Mouse (Mus musculus): ENCODE measurements around the gene Lrrc40. TPM values are rescaled to one million over a fixed set of nuclear protein-coding genes. Genes with fewer than 3 reads are reported as not detected.

Lrrc40 gene
- total and polyA plus RNA-seq, 3 experiments, result 42.6 to 70.0 TPM; not detected in 1

- Histone ChIP-seq H3K79me2 (ENCODE audit: control insufficient read depth, insufficient read depth, low read length, poor library complexity) (no peaks in the 10 kb centered on the region; the same call in 1 of the 2 replicates), H3K36me3 (ENCODE audit: control insufficient read depth in 1 of 2, insufficient read depth in 2 of 2, low read length in 2 of 2) (peaks cover 0 to 2% of the 10 kb centered on the region in 2 experiments; a peak in 2 of 4 replicates), H3K9me3 (replicated peaks; ENCODE audit: insufficient read depth, low read length) (no peaks in the 10 kb centered on the region)
Observed at GRCm38 (mm10) chr3:158065256-158065655, 28.8 kb downstream of the Lrrc40 start.

GRCm38 (mm10) chr3:158067916-158068315 is 31.5 kb downstream of the Lrrc40 start:
- H3K27ac ChIP-seq (ENCODE audit: control insufficient read depth, low read depth, low read length), result no peak overlapping the region
- H3K4me3 ChIP-seq (ENCODE audit: control insufficient read depth in 1 of 2, insufficient read depth in 1 of 2, low read depth in 2 of 2, low read length in 2 of 2), result no peak overlapping the region
- no peaks in the 10 kb centered on the region for H3K27me3 ChIP-seq (ENCODE audit: control insufficient read depth in 1 of 2, insufficient read depth in 2 of 2, low read length in 2 of 2)
- no peaks in the 10 kb centered on the region for H3K9me3 ChIP-seq (replicated peaks; ENCODE audit: insufficient read depth, low read length)
- no peaks in the 10 kb centered on the region for H3K79me2 ChIP-seq (ENCODE audit: control insufficient read depth, insufficient read depth, low read length, poor library complexity)
- H3K4me1 ChIP-seq (ENCODE audit: control insufficient read depth in 1 of 2, insufficient read depth in 2 of 2, low read length in 2 of 2), result no peaks in the 10 kb centered on the region
- no peak for TF ChIP-seq MYC (IDR thresholded peaks at IDR 0.05; ENCODE audit: low read depth, low read length)
- TF ChIP-seq ZNF384 (IDR thresholded peaks at IDR 0.05; ENCODE audit: low read depth, low read length), result no peak
- TF ChIP-seq TAL1 (IDR thresholded peaks at IDR 0.05; ENCODE audit: low read length), result no peak
- TF ChIP-seq E2F4 (IDR thresholded peaks at IDR 0.05; ENCODE audit: borderline replicate concordance, low read depth, low read length), result no peak
- no peak overlapping the region for H3K9ac ChIP-seq (ENCODE audit: control insufficient read depth, low read depth, low read length, poor library complexity, severe bottlenecking)
- DNase-seq (ENCODE audit: low read depth, low spot score), result no peak
- no peaks in the 10 kb centered on the region; a peak in 1 of 4 replicates for H3K36me3 ChIP-seq (ENCODE audit: control insufficient read depth in 1 of 2, insufficient read depth in 2 of 2, low read length in 2 of 2)

More at GRCm38 (mm10) chr3:158065256-158065655, 28.8 kb downstream of the Lrrc40 start:
- TF ChIP-seq MAFK (IDR thresholded peaks at IDR 0.05; ENCODE audit: borderline replicate concordance, low read depth, low read length) (no peak), TAL1 (IDR thresholded peaks at IDR 0.05; ENCODE audit: low read length) (no peak), EP300 (IDR thresholded peaks at IDR 0.05; ENCODE audit: low read depth in 1 of 2, low read length in 2 of 2) (no peak), UBTF (IDR thresholded peaks at IDR 0.05; ENCODE audit: borderline replicate concordance, insufficient read depth, low read depth, low read length) (no peak), SMC3 (IDR thresholded peaks at IDR 0.05; ENCODE audit: low read depth, low read length) (no peak), TBP (IDR thresholded peaks at IDR 0.05; ENCODE audit: low read depth, low read length) (no peak), ZNF384 (IDR thresholded peaks at IDR 0.05; ENCODE audit: low read depth, low read length) (no peak), ZKSCAN1 (IDR thresholded peaks at IDR 0.05; ENCODE audit: low read depth, low read length) (no peak), ZMIZ1 (IDR thresholded peaks at IDR 0.05; ENCODE audit: low read depth, low read length) (no peak), POLR2AphosphoS2 (IDR thresholded peaks at IDR 0.05; ENCODE audit: low read length) (no peak), USF1 (IDR thresholded peaks at IDR 0.05; ENCODE audit: low read depth, low read length) (no peak)
- Histone ChIP-seq H3K4me3 (ENCODE audit: control insufficient read depth in 1 of 2, insufficient read depth in 1 of 2, low read depth in 2 of 2, low read length in 2 of 2) (no peak overlapping the region), H3K4me1 (ENCODE audit: control insufficient read depth in 1 of 2, insufficient read depth in 2 of 2, low read length in 2 of 2) (no peaks in the 10 kb centered on the region), H3K27me3 (ENCODE audit: control insufficient read depth in 1 of 2, insufficient read depth in 2 of 2, low read length in 2 of 2) (no peaks in the 10 kb centered on the region), H3K9ac (ENCODE audit: control insufficient read depth, low read depth, low read length, poor library complexity, severe bottlenecking) (no peak overlapping the region), H3K27ac (ENCODE audit: control insufficient read depth, low read depth, low read length) (no peak overlapping the region)
- DNase-seq (ENCODE audit: low read depth, low spot score), result no peak

GRCm38 (mm10) chr3:158068613-158069263 is 32.3 kb downstream of the Lrrc40 start:
- Histone ChIP-seq H3K9ac (ENCODE audit: control insufficient read depth, low read depth, low read length, poor library complexity, severe bottlenecking) (no peak overlapping the region), H3K4me1 (ENCODE audit: control insufficient read depth in 1 of 2, insufficient read depth in 2 of 2, low read length in 2 of 2) (no peaks in the 10 kb centered on the region), H3K79me2 (ENCODE audit: control insufficient read depth, insufficient read depth, low read length, poor library complexity) (no peaks in the 10 kb centered on the region), H3K36me3 (ENCODE audit: control insufficient read depth in 1 of 2, insufficient read depth in 2 of 2, low read length in 2 of 2) (no peaks in the 10 kb centered on the region; a peak in 1 of 4 replicates), H3K4me3 (ENCODE audit: control insufficient read depth in 1 of 2, insufficient read depth in 1 of 2, low read depth in 2 of 2, low read length in 2 of 2) (no peak overlapping the region), H3K27me3 (ENCODE audit: control insufficient read depth in 1 of 2, insufficient read depth in 2 of 2, low read length in 2 of 2) (no peaks in the 10 kb centered on the region), H3K27ac (ENCODE audit: control insufficient read depth, low read depth, low read length) (no peak overlapping the region), H3K9me3 (replicated peaks; ENCODE audit: insufficient read depth, low read length) (no peaks in the 10 kb centered on the region)
- no peak for TF ChIP-seq MAX (IDR thresholded peaks at IDR 0.05; ENCODE audit: low read length)
- DNase-seq (ENCODE audit: low read depth, low spot score), result no peak
